Mouse (Mus musculus): Measurements from ENCODE around the gene A930033H14Rik. TPM values are rescaled to one million over a fixed set of nuclear protein-coding genes. Genes with fewer than 3 reads are reported as not detected.
A peak's percentile ranks its signal among the peaks of the same experiment; 100 is the strongest.

A930033H14Rik gene
- polyA plus RNA-seq, 1 experiment from 2014 or later: 1.2 TPM

DNA sequence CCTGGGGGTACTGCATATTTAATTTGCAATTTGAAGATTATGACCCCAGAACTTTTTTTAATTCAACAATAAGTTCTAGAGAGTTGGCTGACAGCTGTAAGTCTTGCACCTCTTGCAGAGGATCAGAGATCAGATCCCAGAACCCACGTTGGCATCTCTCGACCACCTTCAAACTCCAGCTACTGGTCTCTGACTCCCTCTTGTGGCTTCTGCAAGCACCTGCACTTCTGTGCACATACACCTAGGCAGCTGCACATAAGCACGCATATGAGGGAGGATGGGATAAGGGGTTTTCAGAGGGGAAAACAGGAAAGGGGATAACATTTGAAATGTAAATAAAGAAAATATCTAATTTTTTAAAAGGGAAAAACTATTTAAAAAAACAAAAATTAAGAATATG, 4.2 kb downstream of the A930033H14Rik start:
- H3K27me3 ChIP-seq (replicated peaks; ENCODE audit: low read depth, poor library complexity, severe bottlenecking): no peaks in the 10 kb centered on the region
- WGBS: 92% methylated on average over 3 of the region's 3 CpGs
- no peak for DNase-seq (ENCODE audit: low spot score)
- H3K27ac ChIP-seq (replicated peaks): no peak overlapping the region
- no peaks in the 10 kb centered on the region for H3K9me3 ChIP-seq
- H3K4me1 ChIP-seq: peaks cover 23% of the 10 kb centered on the region
- H3K4me3 ChIP-seq: no peak overlapping the region
- H3K36me3 ChIP-seq (replicated peaks): peaks cover 15% of the 10 kb centered on the region

DNA sequence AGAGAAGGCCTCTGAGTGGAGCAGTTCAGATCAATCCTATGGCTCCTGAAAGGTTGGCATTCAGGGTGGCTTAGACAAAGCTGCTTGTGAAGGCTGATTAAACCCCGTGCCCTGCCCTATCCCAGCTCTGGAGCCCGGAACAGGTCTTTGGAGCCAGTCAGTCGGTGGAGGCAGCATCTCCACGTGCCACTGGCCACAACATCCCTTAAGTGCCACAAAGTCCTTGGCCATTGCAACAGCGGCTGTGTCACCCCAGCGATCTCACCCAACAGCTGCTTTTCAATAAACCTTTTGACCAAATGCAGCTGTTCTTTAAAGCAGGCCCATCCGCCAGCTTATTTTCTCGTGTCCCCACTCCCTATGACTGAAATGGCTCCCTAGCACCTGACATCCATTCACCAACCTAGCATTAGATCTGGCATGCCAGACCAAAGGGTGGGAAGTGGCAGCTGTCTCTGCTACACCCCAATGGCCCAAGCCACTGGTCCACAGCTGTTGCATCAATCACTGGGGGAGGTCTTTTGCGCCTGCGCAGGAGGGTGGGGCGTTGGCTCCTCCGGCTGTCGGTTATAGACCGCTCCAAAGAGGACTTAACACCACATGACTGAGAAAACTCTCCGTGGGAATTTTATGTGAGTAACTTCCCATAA, 4.8 kb downstream of the A930033H14Rik start:
- Histone ChIP-seq H3K27ac (replicated peaks) (no peak overlapping the region), H3K36me3 (replicated peaks) (peaks cover 15% of the 10 kb centered on the region), H3K27me3 (replicated peaks; ENCODE audit: low read depth, poor library complexity, severe bottlenecking) (no peaks in the 10 kb centered on the region), H3K4me1 (peaks cover 20% of the 10 kb centered on the region), H3K9me3 (no peaks in the 10 kb centered on the region), H3K4me3 (no peak overlapping the region)
- DNase-seq (ENCODE audit: low spot score): no peak
- WGBS: 91% methylated on average over 15 of the region's 15 CpGs

DNA sequence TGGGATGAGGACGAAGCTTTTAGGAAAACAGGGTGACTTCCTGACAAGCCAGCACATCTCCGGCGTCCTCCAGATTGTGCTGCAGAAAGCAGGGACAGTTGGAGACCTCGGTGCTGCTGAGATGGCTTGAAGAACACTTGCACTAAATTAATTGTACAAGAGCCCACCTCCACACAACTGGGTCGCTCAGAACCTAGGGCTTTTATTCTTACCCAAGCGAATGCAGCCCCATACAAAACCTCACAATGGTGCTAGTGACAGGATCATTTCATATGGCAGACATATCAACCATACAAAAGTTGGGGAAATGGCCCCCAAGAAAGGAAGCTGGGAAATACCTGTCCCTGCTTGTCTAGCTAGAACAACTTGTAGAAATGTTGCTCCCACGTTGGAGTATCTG, 5.4 kb downstream of the A930033H14Rik start:
- Histone ChIP-seq H3K36me3 (replicated peaks) (peaks cover 15% of the 10 kb centered on the region), H3K27me3 (replicated peaks; ENCODE audit: low read depth, poor library complexity, severe bottlenecking) (no peaks in the 10 kb centered on the region), H3K4me3 (no peak overlapping the region), H3K27ac (replicated peaks) (no peak overlapping the region), H3K4me1 (peaks cover 20% of the 10 kb centered on the region), H3K9me3 (no peaks in the 10 kb centered on the region)
- WGBS: 83% methylated on average over 7 of the region's 7 CpGs
- no peak for DNase-seq (ENCODE audit: low spot score)

DNA sequence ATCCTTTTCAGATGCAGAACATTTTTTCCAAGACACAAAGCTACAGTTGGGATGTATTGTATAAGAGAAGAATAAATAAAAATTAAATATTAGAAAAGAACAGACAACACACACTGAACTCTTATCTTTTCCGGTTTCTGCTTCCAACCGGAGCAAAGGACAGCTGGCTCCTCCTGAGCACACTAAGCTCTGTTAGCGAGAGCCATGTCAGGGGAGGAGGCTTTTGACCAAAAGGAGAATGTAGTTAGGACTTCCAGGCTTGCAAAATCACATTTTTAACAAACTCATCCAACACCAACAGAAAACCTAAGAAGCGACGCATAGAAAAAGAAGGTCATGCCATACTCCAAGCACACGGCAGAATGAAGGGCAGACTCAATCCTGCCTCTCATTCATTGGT, 6.8 kb downstream of the A930033H14Rik start:
- no peak for DNase-seq (ENCODE audit: low spot score)
- Histone ChIP-seq H3K36me3 (replicated peaks) (peaks cover 15% of the 10 kb centered on the region), H3K4me1 (peaks cover 7% of the 10 kb centered on the region), H3K27me3 (replicated peaks; ENCODE audit: low read depth, poor library complexity, severe bottlenecking) (no peaks in the 10 kb centered on the region), H3K9me3 (no peaks in the 10 kb centered on the region), H3K4me3 (no peak overlapping the region), H3K27ac (replicated peaks) (no peak overlapping the region)
- 89% methylated on average over 6 of the region's 6 CpGs for WGBS

DNA sequence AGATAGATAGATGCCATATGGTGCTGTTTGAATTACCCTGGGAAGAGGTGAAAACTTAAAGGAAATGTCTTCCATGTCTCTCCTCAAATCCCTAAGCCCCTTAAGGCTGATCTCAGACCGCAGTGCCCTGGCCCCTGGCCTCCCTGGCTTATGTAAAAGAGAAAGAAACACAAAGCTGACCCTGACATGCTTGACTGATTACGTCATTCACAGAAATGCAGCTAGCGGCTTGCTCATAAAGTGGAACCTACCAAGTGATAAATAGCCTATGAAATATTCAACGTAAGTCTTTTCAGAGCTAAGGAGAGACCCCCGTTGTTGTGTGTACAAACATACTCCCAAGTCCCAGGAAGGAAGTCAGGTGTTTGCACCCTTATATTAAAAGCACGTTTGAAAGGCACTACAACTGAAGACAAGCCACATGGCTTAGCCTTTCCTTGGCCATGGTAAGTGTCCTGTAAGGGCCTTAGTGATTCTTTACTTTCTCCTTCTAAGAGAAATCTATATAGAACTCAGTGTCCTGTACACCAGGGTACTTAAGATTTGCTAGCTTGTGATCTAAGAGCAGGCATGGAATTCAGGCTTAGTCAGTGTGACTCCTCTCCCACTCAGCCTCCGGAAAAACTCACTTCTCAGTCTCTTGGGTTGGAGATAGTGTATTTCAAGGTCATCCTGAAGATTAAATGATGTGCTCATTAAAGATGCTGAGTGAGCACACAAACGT, 8.1 kb downstream of the A930033H14Rik start:
- Histone ChIP-seq H3K4me3 (no peak overlapping the region), H3K9me3 (no peaks in the 10 kb centered on the region), H3K36me3 (replicated peaks) (peaks cover 7% of the 10 kb centered on the region), H3K27me3 (replicated peaks; ENCODE audit: low read depth, poor library complexity, severe bottlenecking) (no peaks in the 10 kb centered on the region), H3K4me1 (peaks cover 5% of the 10 kb centered on the region), H3K27ac (replicated peaks) (no peak overlapping the region)
- peak; percentile 15 for DNase-seq (ENCODE audit: low spot score)
- 56% methylated on average over 8 of the region's 8 CpGs for WGBS

DNA sequence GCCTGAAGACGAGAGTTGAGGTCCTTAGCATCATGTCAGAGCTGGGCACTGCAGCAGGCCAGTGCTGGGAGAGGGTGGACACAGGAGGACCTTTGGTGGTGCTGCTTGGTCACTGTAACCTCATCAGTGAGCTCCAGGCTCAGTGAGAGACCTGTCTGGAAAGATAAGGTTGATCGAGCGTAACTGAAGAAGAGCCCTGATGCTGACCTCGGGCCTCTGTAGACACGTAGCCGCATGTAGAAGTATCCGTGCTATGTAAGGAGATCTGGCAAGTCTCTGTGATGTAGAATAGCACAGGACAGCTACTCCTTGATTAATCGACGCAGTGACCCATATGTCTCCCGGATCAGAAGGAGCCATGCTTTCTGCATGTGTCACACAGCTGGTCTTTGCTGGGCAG, 19.2 kb downstream of the A930033H14Rik start:
- Histone ChIP-seq H3K4me3 (no peak overlapping the region), H3K27me3 (replicated peaks; ENCODE audit: low read depth, poor library complexity, severe bottlenecking) (no peaks in the 10 kb centered on the region), H3K4me1 (no peaks in the 10 kb centered on the region), H3K36me3 (replicated peaks) (no peaks in the 10 kb centered on the region), H3K9me3 (no peaks in the 10 kb centered on the region), H3K27ac (replicated peaks) (no peak overlapping the region)
- DNase-seq (ENCODE audit: low spot score): no peak
- WGBS: 88% methylated on average over 10 of the region's 10 CpGs

DNA sequence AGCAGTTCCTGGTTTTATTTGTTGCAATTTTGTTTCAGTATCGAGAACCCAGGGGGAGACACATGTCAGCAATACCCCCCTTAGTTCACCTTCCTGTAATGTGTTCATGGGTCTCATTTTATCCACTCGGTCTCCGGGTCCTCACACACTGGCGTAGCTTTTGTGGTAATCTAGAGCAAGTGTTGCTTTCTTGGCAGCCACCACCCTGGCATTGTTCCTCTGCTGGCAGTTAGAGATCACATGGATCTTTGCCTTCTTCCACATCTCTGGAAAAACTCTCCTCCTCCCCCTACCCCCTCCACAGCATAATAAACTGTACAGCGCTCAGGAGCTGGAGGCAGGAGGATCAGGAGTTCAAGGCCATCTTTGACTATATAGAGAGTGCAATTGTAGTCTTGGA, 20.6 kb downstream of the A930033H14Rik start:
- Histone ChIP-seq H3K27ac (replicated peaks) (no peak overlapping the region), H3K36me3 (replicated peaks) (no peaks in the 10 kb centered on the region), H3K4me3 (no peak overlapping the region), H3K4me1 (no peaks in the 10 kb centered on the region), H3K9me3 (no peaks in the 10 kb centered on the region), H3K27me3 (replicated peaks; ENCODE audit: low read depth, poor library complexity, severe bottlenecking) (no peaks in the 10 kb centered on the region)
- DNase-seq (ENCODE audit: low spot score): no peak
- 96% methylated on average over 5 of the region's 5 CpGs for WGBS

DNA sequence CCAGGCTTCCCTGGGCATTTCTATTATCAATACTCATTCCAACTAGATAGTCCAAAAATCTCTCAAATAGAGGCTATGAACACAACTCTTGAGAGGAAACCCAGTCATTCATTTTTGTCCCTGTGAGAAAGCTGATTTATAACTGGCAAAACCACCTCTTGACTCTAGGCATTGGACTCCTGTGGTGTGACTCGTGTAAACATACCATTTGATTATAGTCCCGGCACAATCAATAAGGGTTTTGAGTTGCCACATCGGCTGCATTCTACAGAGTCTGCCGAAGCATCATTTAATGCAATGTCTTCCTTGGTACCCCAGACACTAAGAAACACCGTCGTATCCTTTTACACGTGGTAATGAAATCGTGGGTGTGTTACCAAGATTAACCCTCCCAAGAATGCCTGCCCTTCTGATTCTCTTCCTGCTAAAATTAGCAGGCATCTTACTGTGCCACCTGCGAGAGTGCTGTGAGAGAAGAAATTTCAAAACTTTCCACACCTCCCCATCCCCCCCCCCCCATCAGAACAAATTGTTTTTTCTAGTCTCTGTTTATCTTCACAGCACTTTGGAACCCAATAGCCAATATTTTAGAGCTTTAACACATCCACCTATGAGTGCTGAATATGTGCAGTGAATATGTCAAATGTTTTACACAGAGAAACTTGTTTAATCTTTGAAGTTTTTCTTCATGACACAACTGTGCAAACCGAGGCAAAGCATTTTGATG, 22.3 kb downstream of the A930033H14Rik start:
- no peak overlapping the region for H3K4me3 ChIP-seq
- H3K9me3 ChIP-seq: no peaks in the 10 kb centered on the region
- WGBS: 87% methylated on average over 10 of the region's 10 CpGs

DNA sequence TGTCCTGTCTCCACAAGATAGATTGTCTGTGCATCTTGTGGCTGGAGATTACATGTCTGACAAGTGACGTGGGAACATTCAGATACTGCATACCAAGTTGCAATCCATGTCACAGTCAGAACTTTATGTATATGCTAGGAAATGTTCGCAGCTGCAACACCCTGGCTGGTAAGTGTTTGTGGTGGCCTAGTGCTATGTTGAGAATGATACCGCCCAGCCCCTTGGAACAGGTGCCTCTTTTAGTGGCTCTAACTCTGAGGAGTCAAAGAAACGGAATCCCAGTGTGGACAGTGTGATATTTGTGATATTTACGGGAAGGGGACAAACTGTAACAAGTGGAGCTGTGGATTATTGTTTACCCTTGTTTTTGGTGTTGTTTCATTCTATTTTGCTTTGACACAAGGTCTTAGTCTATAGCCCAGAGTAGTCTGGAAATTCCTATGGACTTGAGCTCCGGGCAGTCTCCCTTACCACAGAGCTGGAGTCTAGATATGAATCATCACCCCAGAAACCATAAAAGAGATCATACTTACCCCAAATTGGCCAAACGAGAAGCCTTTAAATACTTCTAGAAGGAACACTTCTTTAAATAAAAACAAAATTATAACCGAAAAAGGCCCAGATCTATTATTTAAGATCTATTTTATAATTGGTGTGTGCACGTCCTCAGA, 25.0 kb downstream of the A930033H14Rik start:
- DNase-seq (ENCODE audit: low spot score): no peak
- Histone ChIP-seq H3K27me3 (replicated peaks; ENCODE audit: low read depth, poor library complexity, severe bottlenecking) (no peaks in the 10 kb centered on the region), H3K4me3 (no peak overlapping the region), H3K36me3 (replicated peaks) (no peaks in the 10 kb centered on the region), H3K27ac (replicated peaks) (no peak overlapping the region), H3K4me1 (peaks cover 4% of the 10 kb centered on the region; the same call in 1 of the 2 replicates), H3K9me3 (no peaks in the 10 kb centered on the region)
- 84% methylated on average over 9 of the region's 9 CpGs for WGBS

More for the DNA sequence above, 22.3 kb downstream of the A930033H14Rik start:
- H3K36me3 ChIP-seq (replicated peaks): no peaks in the 10 kb centered on the region
- peaks cover under 1% of the 10 kb centered on the region; the same call in 1 of the 2 replicates for H3K4me1 ChIP-seq
- no peak for DNase-seq (ENCODE audit: low spot score)
- no peak overlapping the region for H3K27ac ChIP-seq (replicated peaks)
- no peaks in the 10 kb centered on the region for H3K27me3 ChIP-seq (replicated peaks; ENCODE audit: low read depth, poor library complexity, severe bottlenecking)

DNA sequence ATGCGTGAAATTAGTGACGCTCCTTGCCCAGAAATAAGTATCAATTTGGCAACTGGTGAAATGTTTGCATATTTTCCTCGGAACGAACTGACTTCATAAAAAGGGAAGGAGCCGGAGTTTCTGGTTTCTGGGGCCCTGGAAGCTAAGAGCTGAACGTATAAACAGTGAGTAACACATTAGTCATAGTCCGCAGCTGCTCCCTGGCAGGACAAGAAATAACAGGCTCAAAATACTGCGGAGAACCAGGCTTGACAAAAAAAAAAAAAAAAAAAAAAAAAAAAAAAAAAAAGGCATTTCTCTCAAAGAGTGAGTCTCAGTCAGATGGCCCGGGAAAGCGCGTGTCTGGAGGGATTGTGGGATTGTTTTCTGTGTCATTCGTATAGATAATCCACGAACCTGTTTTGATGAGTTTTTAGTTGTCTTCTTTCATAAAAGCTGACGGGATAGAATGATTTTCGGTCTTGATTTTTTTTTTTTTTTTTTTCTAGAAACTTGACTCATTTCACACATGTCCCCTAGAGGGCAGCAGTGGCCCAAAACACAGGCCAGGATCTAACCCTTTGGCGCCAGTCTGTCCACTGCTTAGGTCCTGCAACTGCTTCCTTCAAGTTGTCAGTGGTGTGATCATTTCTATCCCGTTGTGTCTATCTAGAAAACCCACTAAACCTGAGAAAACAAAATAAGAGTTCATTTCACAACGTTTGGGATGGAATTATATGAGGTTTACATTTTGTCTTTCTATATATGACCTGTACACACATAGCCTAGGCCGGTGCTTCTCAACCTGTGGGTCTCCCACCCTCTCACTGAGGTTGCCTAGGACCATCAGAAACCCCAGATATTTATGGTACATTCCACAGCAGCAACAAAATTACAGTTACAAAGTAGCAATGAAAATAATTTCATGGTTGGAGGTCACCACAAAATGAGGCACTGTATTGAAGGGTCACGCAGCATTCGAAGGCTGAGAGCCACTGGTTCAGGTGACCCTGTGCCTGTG, 26.7 kb downstream of the A930033H14Rik start:
- Histone ChIP-seq H3K27ac (replicated peaks) (peak overlapping the region; percentile 14; the same call in 1 of the 2 replicates), H3K9me3 (no peaks in the 10 kb centered on the region), H3K27me3 (replicated peaks; ENCODE audit: low read depth, poor library complexity, severe bottlenecking) (no peaks in the 10 kb centered on the region), H3K36me3 (replicated peaks) (no peaks in the 10 kb centered on the region), H3K4me3 (peak overlapping the region; percentile 45), H3K4me1 (peaks cover 4% of the 10 kb centered on the region; the same call in 1 of the 2 replicates)
- peak; percentile 74 for DNase-seq (ENCODE audit: low spot score)
- 31% methylated on average over 21 of the region's 21 CpGs for WGBS

DNA sequence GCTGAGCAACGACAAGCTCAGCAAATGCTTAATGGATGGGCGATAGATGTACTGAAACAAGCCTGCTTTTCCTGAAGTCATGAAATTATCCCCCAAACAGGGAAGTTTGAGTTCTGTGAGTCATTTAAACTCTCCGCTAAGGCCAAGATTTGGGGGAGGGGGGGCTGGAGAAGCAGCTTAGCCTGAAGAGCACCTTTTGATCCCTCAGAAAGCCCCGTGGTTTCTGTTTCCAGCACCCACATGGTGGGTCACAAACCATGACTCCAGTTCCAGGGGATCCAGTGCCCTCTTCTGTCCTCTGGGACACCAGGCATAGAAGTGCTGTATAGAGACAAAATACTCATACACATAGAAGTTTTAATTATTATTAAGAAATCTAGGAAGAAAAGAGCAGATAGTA, 27.5 kb downstream of the A930033H14Rik start:
- Histone ChIP-seq H3K36me3 (replicated peaks) (no peaks in the 10 kb centered on the region), H3K4me1 (peaks cover 4% of the 10 kb centered on the region; the same call in 1 of the 2 replicates), H3K27me3 (replicated peaks; ENCODE audit: low read depth, poor library complexity, severe bottlenecking) (no peaks in the 10 kb centered on the region), H3K9me3 (no peaks in the 10 kb centered on the region), H3K4me3 (no peak overlapping the region), H3K27ac (replicated peaks) (peak overlapping the region; percentile 48)
- WGBS: 79% methylated on average over 4 of the region's 4 CpGs
- no peak for DNase-seq (ENCODE audit: low spot score)

All from embryonic facial prominence, embryonic 10.5 days (tissue).